Mouse (Mus musculus) spleen, embryonic (tissue): ENCODE measurements around the gene Mea1.

Source experiments
- CTCF ChIA-PET: fragments of 350-600 bp; sonication (Branson Sonifier 250); formaldehyde crosslinking; loops from one replicate; lab custom pipeline; 2022; lab: Charles Lee

Gene Mea1

GRCm38 (mm10) chr17:46703971-46704886 is 25.6 kb downstream of the Mea1 start:
- CTCF ChIA-PET = interaction anchor here (0.6 kb wide), 1 partner anchor 37 kb away, joined by 5 read pairs; no protein-coding TSS in a partner anchor

- CTCF ChIA-PET = interaction anchor here (0.6 to 0.8 kb wide), 2 partner anchors 19 to 38 kb away, joined by 3 to 5 read pairs; no protein-coding TSS in a partner anchor
Measured at GRCm38 (mm10) chr17:46704887-46705835, 26.6 kb downstream of the Mea1 start, which contains the start of gene Ppp2r5d. Ppp2r5d (minus strand) TSS chr17:46705111.

- CTCF ChIA-PET = interaction anchor here (0.7 kb wide), 1 partner anchor 46 kb away, joined by 14 read pairs; the partner anchor contains the start of gene Cnpy3
Measured at GRCm38 (mm10) chr17:46706375-46707089, 27.9 kb downstream of the Mea1 start.

GRCm38 (mm10) chr17:46710959-46711597 is 32.5 kb downstream of the Mea1 start, which contains the start of gene Pex6:
Pex6 (plus strand) TSS chr17:46711463.
- CTCF ChIA-PET = no interaction called here

GRCm38 (mm10) chr17:46711612-46712271 is 33.1 kb downstream of the Mea1 start:
- CTCF ChIA-PET = no interaction called here

- CTCF ChIA-PET = no interaction called here
Measured at GRCm38 (mm10) chr17:46712442-46712841, 33.8 kb downstream of the Mea1 start.

- CTCF ChIA-PET = no interaction called here
Measured at GRCm38 (mm10) chr17:46713849-46714248, 35.3 kb downstream of the Mea1 start.

- CTCF ChIA-PET = no interaction called here
Measured at GRCm38 (mm10) chr17:46714756-46715481, 36.3 kb downstream of the Mea1 start.

GRCm38 (mm10) chr17:46721077-46721476 is 42.5 kb downstream of the Mea1 start:
- CTCF ChIA-PET = interaction anchor here (0.5 kb wide), 1 partner anchor 172 kb away, joined by 3 read pairs; no protein-coding TSS in a partner anchor

- CTCF ChIA-PET = interaction anchor here (0.6 to 0.7 kb wide), 2 partner anchors 111 to 158 kb away, joined by 4 to 8 read pairs; no protein-coding TSS in a partner anchor
Measured at GRCm38 (mm10) chr17:46724477-46725084, 46.0 kb downstream of the Mea1 start.

GRCm38 (mm10) chr17:46725273-46725672 is 46.7 kb downstream of the Mea1 start:
- CTCF ChIA-PET = interaction anchor here (0.6 to 0.7 kb wide), 2 partner anchors 112 to 158 kb away, joined by 4 to 8 read pairs; no protein-coding TSS in a partner anchor

GRCm38 (mm10) chr17:46725731-46726645 is 47.4 kb downstream of the Mea1 start:
- CTCF ChIA-PET = no interaction called here

GRCm38 (mm10) chr17:46727271-46727670 is 48.7 kb downstream of the Mea1 start:
- CTCF ChIA-PET = interaction anchor here (0.6 kb wide), 1 partner anchor 1210 kb away, joined by 3 read pairs; no protein-coding TSS in a partner anchor

GRCm38 (mm10) chr17:46728021-46728420 is 49.4 kb downstream of the Mea1 start:
- CTCF ChIA-PET = interaction anchor here (0.6 kb wide), 1 partner anchor 1211 kb away, joined by 3 read pairs; no protein-coding TSS in a partner anchor

- CTCF ChIA-PET = interaction anchor here (0.7 kb wide), 1 partner anchor 80 kb away, joined by 3 read pairs; no protein-coding TSS in a partner anchor
Measured at GRCm38 (mm10) chr17:46728496-46728895, 49.9 kb downstream of the Mea1 start.

GRCm38 (mm10) chr17:46728904-46729318 is 50.3 kb downstream of the Mea1 start, which contains the start of gene Gnmt:
Gnmt (minus strand) TSS chr17:46729168.
- CTCF ChIA-PET = interaction anchor here (0.7 kb wide), 1 partner anchor 80 kb away, joined by 3 read pairs; no protein-coding TSS in a partner anchor
